Mouse (Mus musculus) kidney, embryonic 16.5 days (tissue): Measurements from ENCODE around the gene Oxa1l. TPM values are rescaled to one million over a fixed set of nuclear protein-coding genes. Genes with fewer than 3 reads are reported as not detected.

Source experiments
- ATAC-seq: fragments of 200-750 bp; cut with Nextera tagmentation; 2 replicates; pipeline ENCODE4 v1.8.0; 2017; ENCODE audit warnings: moderate TSS enrichment; ENCODE audit not compliant: low FRiP score, low TSS enrichment
- H3K27ac ChIP-seq: fragments of 300-500 bp; sonication (generic); 2 replicates; pipeline ENCODE4 v1.5.1; 2014; ENCODE audit warnings: low read length
- H3K27me3 ChIP-seq: fragments of 300-500 bp; sonication (generic); 2 replicates; pipeline ENCODE4 v1.6.1; 2014; ENCODE audit warnings: low read length, control low read depth, mixed read lengths; ENCODE audit not compliant: insufficient read depth
- H3K36me3 ChIP-seq: fragments of 300-500 bp; sonication (generic); 2 replicates; pipeline ENCODE4 v1.6.1; 2014; ENCODE audit warnings: low read length, control low read depth, mixed read lengths; ENCODE audit not compliant: insufficient read depth
- H3K4me1 ChIP-seq: fragments of 300-500 bp; sonication (generic); 2 replicates; pipeline ENCODE4 v1.6.1; 2014; ENCODE audit warnings: low read length, control low read depth, mixed read lengths; ENCODE audit not compliant: insufficient read depth
- H3K4me2 ChIP-seq: fragments of 300-500 bp; sonication (generic); replicated peaks from 2 replicates; pipeline ENCODE4 v1.6.1; 2014; ENCODE audit warnings: low read depth, low read length
- H3K4me3 ChIP-seq: fragments of 300-500 bp; sonication (generic); 2 replicates; pipeline ENCODE4 v1.5.1; 2014; ENCODE audit warnings: mild to moderate bottlenecking, low read length
- H3K9ac ChIP-seq: fragments of 300-500 bp; sonication (generic); replicated peaks from 2 replicates; pipeline ENCODE4 v1.6.1; 2014; ENCODE audit warnings: low read length
- H3K9me3 ChIP-seq: fragments of 300-500 bp; sonication (generic); 2 replicates; pipeline ENCODE4 v1.6.1; 2016; ENCODE audit warnings: low read length, control low read depth
- WGBS: fragments of 180-500 bp; shearing (Covaris S2); extraction: QIAGEN DNeasy Blood & Tissue Kit; methylation state at CpG from one replicate; pipeline ENCODE4 v1.1.7; 2014; 5-methylcytosine and 5-hydroxymethylcytosine counted together
- polyA plus RNA-seq: library from polyadenylated mRNA; unstranded; fragments of >200 nt; fragmentation: Nextera tagmentation; extraction: Ambion mirVana; gene quantifications from 2 replicates; pipeline ENCODE4 v1.2.1, GENCODE M21; 2015

Oxa1l gene
- polyA plus RNA-seq, 1 experiment from 2014 or later: 60.2 TPM

GRCm38 (mm10) chr14:54398528-54398916 is 37.9 kb downstream of the Oxa1l start:
- Histone ChIP-seq H3K9ac (no peak overlapping the region), H3K27me3 (no peaks in the 10 kb centered on the region), H3K9me3 (no peaks in the 10 kb centered on the region), H3K27ac (peak overlapping the region; percentile 71), H3K4me3 (no peak overlapping the region), H3K4me1 (peaks cover 16% of the 10 kb centered on the region), H3K4me2 (no peak overlapping the region), H3K36me3 (0 out of 2 replicates have a peak, but pooled peaks cover 5% of the 10 kb centered on the region)
- ATAC-seq: no peak
- WGBS: 22% methylated on average over 7 of the region's 7 CpGs

GRCm38 (mm10) chr14:54398921-54399382 is 38.3 kb downstream of the Oxa1l start:
- peak; percentile 91 for ATAC-seq
- Histone ChIP-seq H3K27me3 (no peaks in the 10 kb centered on the region), H3K9me3 (no peaks in the 10 kb centered on the region), H3K27ac (peak overlapping the region; percentile 71), H3K4me1 (peaks cover 16% of the 10 kb centered on the region), H3K36me3 (0 out of 2 replicates have a peak, but pooled peaks cover 5% of the 10 kb centered on the region), H3K4me2 (no peak overlapping the region), H3K9ac (no peak overlapping the region), H3K4me3 (no peak overlapping the region)
- 8% methylated on average over 8 of the region's 8 CpGs for WGBS

GRCm38 (mm10) chr14:54401723-54402122 is 41.1 kb downstream of the Oxa1l start:
- H3K9ac ChIP-seq: no peak overlapping the region
- H3K27ac ChIP-seq: no peak overlapping the region
- H3K4me1 ChIP-seq: peaks cover 22% of the 10 kb centered on the region
- H3K27me3 ChIP-seq: no peaks in the 10 kb centered on the region
- H3K4me3 ChIP-seq: no peak overlapping the region
- 27% methylated on average over 3 of the region's 3 CpGs for WGBS
- no peak overlapping the region for H3K4me2 ChIP-seq
- H3K9me3 ChIP-seq: no peaks in the 10 kb centered on the region
- ATAC-seq: no peak
- 0 out of 2 replicates have a peak, but pooled peaks cover 3% of the 10 kb centered on the region for H3K36me3 ChIP-seq

GRCm38 (mm10) chr14:54408336-54409056 is 47.9 kb downstream of the Oxa1l start:
- Histone ChIP-seq H3K36me3 (0 out of 2 replicates have a peak, but pooled peaks cover under 1% of the 10 kb centered on the region), H3K4me3 (peak overlapping the region; percentile 11), H3K27me3 (no peaks in the 10 kb centered on the region), H3K9ac (0 out of 2 replicates have a peak overlapping the region, but pooled peaks have one; percentile 7), H3K27ac (no peak overlapping the region), H3K4me1 (peaks cover 40% of the 10 kb centered on the region), H3K4me2 (peak overlapping the region; percentile 36), H3K9me3 (no peaks in the 10 kb centered on the region)
- peak; percentile 36; the same call in 1 of the 2 replicates for ATAC-seq
- WGBS: 54% methylated on average over 25 of the region's 25 CpGs

- H3K9ac ChIP-seq: peak overlapping the region; percentile 29; the same call in 1 of the 2 replicates
- peak overlapping the region; percentile 14 for H3K4me3 ChIP-seq
- WGBS: 64% methylated on average over 7 of the region's 7 CpGs
- ATAC-seq: no peak; the same call in 1 of the 2 replicates
- no peaks in the 10 kb centered on the region for H3K9me3 ChIP-seq
- H3K4me2 ChIP-seq: peak overlapping the region; percentile 36
- peaks cover 47% of the 10 kb centered on the region for H3K4me1 ChIP-seq
- H3K36me3 ChIP-seq: no peaks in the 10 kb centered on the region
- no peaks in the 10 kb centered on the region for H3K27me3 ChIP-seq
- H3K27ac ChIP-seq: peak overlapping the region; percentile 71
These were observed 48.5 kb downstream of the Oxa1l start for GRCm38 (mm10) chr14:54409057-54409645.

GRCm38 (mm10) chr14:54409980-54410810 is 49.6 kb downstream of the Oxa1l start:
- H3K27ac ChIP-seq: peak overlapping the region; percentile 71
- H3K4me1 ChIP-seq: peaks cover 54% of the 10 kb centered on the region
- no peaks in the 10 kb centered on the region for H3K9me3 ChIP-seq
- no peaks in the 10 kb centered on the region for H3K36me3 ChIP-seq
- H3K4me3 ChIP-seq: peak overlapping the region; percentile 14
- 40% methylated on average over 17 of the region's 17 CpGs for WGBS
- no peaks in the 10 kb centered on the region for H3K27me3 ChIP-seq
- peak; percentile 36 for ATAC-seq
- peak overlapping the region; percentile 36 for H3K4me2 ChIP-seq
- H3K9ac ChIP-seq: peak overlapping the region; percentile 29

GRCm38 (mm10) chr14:54412000-54412576 is 51.5 kb downstream of the Oxa1l start:
- H3K4me2 ChIP-seq: no peak overlapping the region
- ATAC-seq: no peak
- no peaks in the 10 kb centered on the region for H3K27me3 ChIP-seq
- H3K4me3 ChIP-seq: no peak overlapping the region
- no peak overlapping the region for H3K27ac ChIP-seq
- H3K9me3 ChIP-seq: no peaks in the 10 kb centered on the region
- H3K4me1 ChIP-seq: peaks cover 53% of the 10 kb centered on the region
- no peaks in the 10 kb centered on the region for H3K36me3 ChIP-seq
- 66% methylated on average over 9 of the region's 9 CpGs for WGBS
- no peak overlapping the region for H3K9ac ChIP-seq

GRCm38 (mm10) chr14:54412629-54413170 is 52.1 kb downstream of the Oxa1l start:
- peaks cover 56% of the 10 kb centered on the region for H3K4me1 ChIP-seq
- H3K9me3 ChIP-seq: no peaks in the 10 kb centered on the region
- no peak overlapping the region for H3K9ac ChIP-seq
- 41% methylated on average over 2 of the region's 2 CpGs for WGBS
- H3K27ac ChIP-seq: no peak overlapping the region
- no peak overlapping the region for H3K4me3 ChIP-seq
- no peaks in the 10 kb centered on the region for H3K27me3 ChIP-seq
- no peak for ATAC-seq
- no peak overlapping the region for H3K4me2 ChIP-seq
- H3K36me3 ChIP-seq: no peaks in the 10 kb centered on the region
